In the genomic region with DNA sequence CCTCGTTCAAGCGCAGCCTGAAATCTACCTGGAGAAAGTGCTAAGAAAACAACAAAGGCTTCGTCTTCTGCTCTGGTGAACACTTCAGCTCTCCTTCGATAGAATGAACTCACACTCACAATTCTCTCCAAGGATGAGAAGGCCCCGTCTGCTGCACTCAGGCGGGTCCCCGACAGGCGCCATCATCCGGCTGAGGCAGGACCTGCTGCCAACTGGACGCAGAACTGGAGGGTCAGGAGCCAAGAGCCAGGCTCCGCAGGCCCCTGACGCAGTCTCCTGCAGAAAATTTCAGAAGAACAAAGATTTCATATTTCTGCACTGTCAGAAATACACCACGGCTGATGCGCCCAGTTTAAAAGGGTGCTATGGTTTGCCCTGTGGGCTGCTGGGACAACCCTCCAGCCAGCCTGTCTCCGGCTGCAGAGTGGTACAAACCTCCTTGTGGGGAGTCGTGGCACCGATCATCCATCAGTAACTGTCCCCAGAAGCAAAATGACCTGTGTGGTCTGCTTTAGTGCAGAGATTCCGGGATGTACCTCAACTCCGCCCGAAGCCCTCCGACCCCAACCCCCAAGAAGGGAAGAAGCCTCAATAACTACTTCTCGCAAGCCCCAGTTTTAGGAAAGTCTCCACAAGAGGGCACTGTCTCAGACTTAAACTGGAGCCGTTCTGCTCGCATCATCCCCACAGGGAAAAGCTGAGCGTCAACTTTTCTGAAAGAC, we compare ENCODE assay signal across 9 mouse cellular contexts. TPM values are rescaled to one million over a fixed set of nuclear protein-coding genes. Genes with fewer than 3 reads are reported as not detected.
DNase-seq lines count a peak whose midpoint lies in the region; ATAC-seq and TF ChIP-seq lines count a peak whose summit lies in the region.
"Had no signal": no experiment of that assay in that cellular context is flagged by ENCODE, and none has a peak within 500 bp of the region (broad histone marks: within the 10 kb centered on the region; RNA-seq: fewer than 3 reads in every experiment).

No protein-coding gene starts in this region.

- 18% methylated on average over 25 of the region's 25 CpGs for WGBS in heart, embryonic 16.5 days
- 19% methylated on average over 25 of the region's 25 CpGs for WGBS in liver, postnatal 0 days (ENCODE audit: insufficient replicate concordance)
- WGBS in olfactory bulb, adult 2 months, result 25% methylated on average over 25 of the region's 25 CpGs

- DNase-seq in 416B (ENCODE audit: low read depth), result peak; percentile 77
- DNase-seq in MN1 (ENCODE audit: low spot score), result peak; percentile 75
- DNase-seq in embryo, embryonic 9.5 days (ENCODE audit: extremely low spot score), result peak; percentile 77
- peak; percentile 78 for DNase-seq in kidney, postnatal 10 days
- peak; percentile 52 for DNase-seq in liver, postnatal 0 days
- no peak for DNase-seq in spleen, postnatal 4 days (ENCODE audit: low spot score in 2 of 2)

- H3K4me2 ChIP-seq in heart, embryonic 16.5 days (ENCODE audit: low read depth, low read length), result peak overlapping the region; percentile 53
- H3K4me2 ChIP-seq in liver, postnatal 0 days (ENCODE audit: low read depth, low read length), result no peak overlapping the region

- no peaks in the 10 kb centered on the region for H3K9me3 ChIP-seq in heart, embryonic 16.5 days (replicated peaks; ENCODE audit: control insufficient read depth, low read length)
- no peaks in the 10 kb centered on the region for H3K9me3 ChIP-seq in liver, postnatal 0 days (ENCODE audit: low read length)

- no peak for TF ChIP-seq POLR2A in olfactory bulb, adult 2 months (IDR thresholded peaks at IDR 0.05; ENCODE audit: insufficient read depth, low read depth, low read length)

- H3K27me3 ChIP-seq in heart, embryonic 16.5 days (ENCODE audit: control insufficient read depth, insufficient read depth, low read length), result peaks cover 9% of the 10 kb centered on the region; the same call in 1 of the 2 replicates
- 0 out of 2 replicates have a peak, but pooled peaks cover 4% of the 10 kb centered on the region for H3K27me3 ChIP-seq in liver, postnatal 0 days (ENCODE audit: insufficient read depth, low read length)

- no peak overlapping the region for H3K27ac ChIP-seq in heart, embryonic 16.5 days (ENCODE audit: low read length)
- no peak overlapping the region for H3K27ac ChIP-seq in liver, postnatal 0 days (ENCODE audit: low read depth)
- H3K27ac ChIP-seq in olfactory bulb, adult 2 months (ENCODE audit: insufficient read depth, low read depth, low read length), result no peak overlapping the region

- no peaks in the 10 kb centered on the region for H3K36me3 ChIP-seq in heart, embryonic 16.5 days (ENCODE audit: control insufficient read depth, insufficient read depth)
- no peaks in the 10 kb centered on the region for H3K36me3 ChIP-seq in liver, postnatal 0 days (replicated peaks; ENCODE audit: insufficient read depth, low read length)

- no peak overlapping the region for H3K9ac ChIP-seq in heart, embryonic 16.5 days (ENCODE audit: low read length)
- no peak overlapping the region for H3K9ac ChIP-seq in liver, postnatal 0 days (replicated peaks)

- peak; percentile 70 for TF ChIP-seq CTCF in liver, postnatal 0 days (IDR thresholded peaks at IDR 0.05; ENCODE audit: low read depth)
- peak; percentile 42; the same call in 1 of the 2 replicates for TF ChIP-seq CTCF in olfactory bulb, adult 2 months (IDR thresholded peaks at IDR 0.05; ENCODE audit: insufficient read depth, low read depth, low read length)

- TF ChIP-seq EP300 in liver, postnatal 0 days (IDR thresholded peaks at IDR 0.05; ENCODE audit: low read depth), result no peak

- no peaks in the 10 kb centered on the region for H3K4me1 ChIP-seq in heart, embryonic 16.5 days (ENCODE audit: control insufficient read depth, insufficient read depth, low read length)
- no peaks in the 10 kb centered on the region for H3K4me1 ChIP-seq in liver, postnatal 0 days (ENCODE audit: insufficient read depth)
- peaks cover 3% of the 10 kb centered on the region; the same call in 1 of the 2 replicates for H3K4me1 ChIP-seq in olfactory bulb, adult 2 months (ENCODE audit: control insufficient read depth, insufficient read depth, low read length)

- ATAC-seq in heart, embryonic 16.5 days (replicated peaks; ENCODE audit: extremely low read depth, insufficient read depth, low FRiP score), result no peak
- ATAC-seq in liver, postnatal 0 days, result no peak; the same call in 1 of the 2 replicates

- H3K4me3 ChIP-seq in heart, embryonic 16.5 days (ENCODE audit: low read length), result peak overlapping the region; percentile 27; the same call in 1 of the 2 replicates
- H3K4me3 ChIP-seq in liver, postnatal 0 days (ENCODE audit: low read depth, low read length), result no peak overlapping the region
- no peak overlapping the region; the same call in 1 of the 2 replicates for H3K4me3 ChIP-seq in olfactory bulb, adult 2 months (ENCODE audit: insufficient read depth, low read depth, low read length)
- H3K4me3 ChIP-seq: erythroblast, embryonic 14.5 days had no signal

RNA-seq across cellular contexts. Expression of a gene that starts 10.2 kb away (rescaled TPM):
- 4.2 and 5.3 TPM in 2 replicates for polyA plus RNA-seq in heart, embryonic 16.5 days (2015; fragmentation: Nextera tagmentation; extraction: Ambion mirVana)
- 2.8 and 3.8 TPM in 2 replicates for polyA plus RNA-seq in liver, postnatal 0 days (2015; fragmentation: Nextera tagmentation; extraction: Ambion mirVana)
- not detected in 2 replicates for polyA plus RNA-seq in olfactory bulb, adult 2 months (2012; ENCODE audit: insufficient read depth, insufficient read length, low replicate concordance, missing spikeins)
- polyA plus RNA-seq: erythroblast, embryonic 14.5 days had no signal

Comparison
In these comparisons a context has a peak if more than half of its experiments do, and no peak if none do; other contexts are left out.
1. DNase-seq: peak in 416B (single experiment), MN1 (single experiment), embryo, embryonic 9.5 days (single experiment), kidney, postnatal 10 days (single experiment) and liver, postnatal 0 days (single experiment); none in spleen, postnatal 4 days (0 of 2).